Mouse (Mus musculus) liver, embryonic 15.5 days (tissue): ENCODE measurements around the gene Cdkl4. TPM values are rescaled to one million over a fixed set of nuclear protein-coding genes. Genes with fewer than 3 reads are reported as not detected.
"Not testable (repeated sequence)": the region's sequence is repeated elsewhere in the genome, so short reads cannot be mapped to it uniquely, and the experiment has no call there.

Experiments
- ATAC-seq: fragments of 200-750 bp; cut with Nextera tagmentation; 2 replicates; pipeline ENCODE4 v1.8.0; 2017; ENCODE audit warnings: moderate number of reproducible peaks, mild to moderate bottlenecking, moderate library complexity; ENCODE audit not compliant: insufficient read depth
- H3K27ac ChIP-seq: fragments of 300-500 bp; sonication (generic); replicated peaks from 2 replicates; pipeline ENCODE4 v1.5.1; 2015; ENCODE audit warnings: mild to moderate bottlenecking, inconsistent platforms
- H3K27me3 ChIP-seq: fragments of 300-500 bp; sonication (generic); 2 replicates; pipeline ENCODE4 v1.6.1; 2015; ENCODE audit warnings: mild to moderate bottlenecking, inconsistent platforms
- H3K36me3 ChIP-seq: fragments of 300-500 bp; sonication (generic); replicated peaks from 2 replicates; pipeline ENCODE4 v1.6.1; 2015; ENCODE audit warnings: moderate library complexity, mild to moderate bottlenecking, inconsistent platforms
- H3K4me1 ChIP-seq: fragments of 300-500 bp; sonication (generic); replicated peaks from 2 replicates; pipeline ENCODE4 v1.6.1; 2015; ENCODE audit warnings: inconsistent platforms
- H3K4me2 ChIP-seq: fragments of 300-500 bp; sonication (generic); 2 replicates; pipeline ENCODE4 v1.6.1; 2015; ENCODE audit warnings: moderate library complexity, mild to moderate bottlenecking, inconsistent platforms
- H3K4me3 ChIP-seq: fragments of 300-500 bp; sonication (generic); replicated peaks from 2 replicates; pipeline ENCODE4 v1.5.1; 2015; ENCODE audit warnings: mild to moderate bottlenecking, inconsistent platforms
- H3K9ac ChIP-seq: fragments of 300-500 bp; sonication (generic); 2 replicates; pipeline ENCODE4 v1.6.1; 2015; ENCODE audit warnings: moderate library complexity, mild to moderate bottlenecking, inconsistent platforms
- H3K9me3 ChIP-seq: fragments of 300-500 bp; sonication (generic); replicated peaks from 2 replicates; pipeline ENCODE4 v1.6.1; 2016; ENCODE audit warnings: inconsistent platforms
- WGBS: fragments of 180-500 bp; shearing (Covaris S2); methylation state at CpG from one replicate; pipeline ENCODE4 v1.1.7; 2015; ENCODE audit warnings: mixed read lengths; ENCODE audit not compliant: insufficient replicate concordance; 5-methylcytosine and 5-hydroxymethylcytosine counted together
- polyA plus RNA-seq: library from polyadenylated mRNA; unstranded; fragments of >200 nt; fragmentation: Nextera tagmentation; extraction: Ambion mirVana; gene quantifications from 2 replicates; pipeline ENCODE4 v1.2.1, GENCODE M21; 2015

The Cdkl4 gene
- polyA plus RNA-seq, 1 experiment from 2014 or later = 0.20 TPM

- Histone ChIP-seq H3K27me3 (no peaks in the 10 kb centered on the region; the same call in 1 of the 2 replicates), H3K4me3 (no peak overlapping the region), H3K27ac (no peak overlapping the region), H3K36me3 (peaks cover 9% of the 10 kb centered on the region; the same call in 1 of the 2 replicates), H3K4me2 (no peak overlapping the region), H3K4me1 (0 out of 2 replicates have a peak, but pooled peaks cover 3% of the 10 kb centered on the region), H3K9ac (no peak overlapping the region), H3K9me3 (no peaks in the 10 kb centered on the region)
- ATAC-seq = no peak
- 80% methylated on average over 9 of the region's 9 CpGs for WGBS
Measured at GRCm38 (mm10) chr17:80579089-80579488, 1.5 kb upstream of the Cdkl4 start.

GRCm38 (mm10) chr17:80578041-80578440 lies 428 bp upstream of the Cdkl4 start:
- Histone ChIP-seq H3K9ac (no peak overlapping the region), H3K27ac (no peak overlapping the region), H3K4me1 (0 out of 2 replicates have a peak, but pooled peaks cover 3% of the 10 kb centered on the region), H3K36me3 (no peaks in the 10 kb centered on the region), H3K4me3 (no peak overlapping the region), H3K4me2 (no peak overlapping the region), H3K9me3 (no peaks in the 10 kb centered on the region), H3K27me3 (no peaks in the 10 kb centered on the region; the same call in 1 of the 2 replicates)
- ATAC-seq = no peak
- 85% methylated on average over 1 of the region's 1 CpGs for WGBS

DNA sequence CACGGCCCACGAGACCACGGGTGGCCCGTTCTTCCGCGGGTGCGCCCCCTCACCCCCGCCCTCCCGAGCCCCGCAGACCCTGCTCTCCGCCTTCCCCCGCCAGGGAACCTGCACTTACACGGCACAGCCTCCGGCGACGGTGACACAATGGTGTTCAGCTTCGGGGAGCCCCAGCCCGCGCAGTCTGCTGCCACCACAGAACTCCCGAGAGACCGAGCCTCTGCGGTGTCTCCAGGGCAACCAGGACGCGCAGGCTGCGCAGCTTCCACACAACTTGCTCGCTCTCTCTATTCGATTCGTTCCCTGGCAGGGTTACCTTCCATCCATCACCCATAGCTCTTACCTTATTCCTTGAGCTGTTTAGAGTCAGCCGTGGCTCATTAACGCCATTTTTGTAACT lies 399 bp downstream of the Cdkl4 start:
- H3K9ac ChIP-seq = no peak overlapping the region
- WGBS = 2% methylated on average over 30 of the region's 30 CpGs

GRCm38 (mm10) chr17:80575008-80575407 lies 2.6 kb downstream of the Cdkl4 start:
- Histone ChIP-seq H3K4me1 (0 out of 2 replicates have a peak, but pooled peaks cover 3% of the 10 kb centered on the region), H3K4me2 (no peak overlapping the region), H3K4me3 (no peak overlapping the region), H3K27ac (no peak overlapping the region), H3K27me3 (no peaks in the 10 kb centered on the region; the same call in 1 of the 2 replicates), H3K9me3 (no peaks in the 10 kb centered on the region), H3K9ac (no peak overlapping the region), H3K36me3 (no peaks in the 10 kb centered on the region)
- 40% methylated on average over 7 of the region's 7 CpGs for WGBS
- ATAC-seq = no peak

More for the DNA sequence above, 399 bp downstream of the Cdkl4 start:
- no peak for ATAC-seq
- peak overlapping the region; percentile 39 for H3K4me3 ChIP-seq
- no peak overlapping the region for H3K27ac ChIP-seq
- peak overlapping the region; percentile 67 for H3K4me2 ChIP-seq
- H3K27me3 ChIP-seq = no peaks in the 10 kb centered on the region; the same call in 1 of the 2 replicates
- H3K9me3 ChIP-seq = no peaks in the 10 kb centered on the region
- no peaks in the 10 kb centered on the region for H3K36me3 ChIP-seq
- 0 out of 2 replicates have a peak, but pooled peaks cover 3% of the 10 kb centered on the region for H3K4me1 ChIP-seq

DNA sequence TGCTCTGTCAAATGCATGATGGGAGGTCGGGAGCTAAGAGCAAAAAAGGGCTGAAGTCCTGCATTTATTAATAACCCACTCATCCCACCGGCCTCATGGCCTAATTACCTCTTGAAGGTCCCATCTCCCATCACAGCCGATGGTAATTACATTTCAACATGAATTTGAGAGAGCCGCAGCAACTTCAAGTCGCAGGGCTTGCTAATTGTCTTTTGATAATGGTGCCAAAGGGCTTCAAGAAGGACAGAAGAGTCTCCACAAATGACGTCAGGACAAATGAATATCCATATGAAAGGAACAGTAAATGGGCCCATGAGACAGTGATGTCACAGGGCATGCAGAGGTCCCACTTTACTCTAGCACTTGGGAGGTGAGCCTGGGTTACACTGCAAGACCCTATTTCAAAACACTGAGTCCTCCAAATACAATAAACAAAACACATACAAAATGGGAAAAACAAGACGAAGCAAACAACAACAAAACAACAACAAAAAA lies 3.1 kb downstream of the Cdkl4 start:
- Histone ChIP-seq H3K27me3 (no peaks in the 10 kb centered on the region; the same call in 1 of the 2 replicates), H3K27ac (no peak overlapping the region), H3K4me1 (0 out of 2 replicates have a peak, but pooled peaks cover 3% of the 10 kb centered on the region), H3K4me2 (no peak overlapping the region), H3K9me3 (no peaks in the 10 kb centered on the region), H3K36me3 (no peaks in the 10 kb centered on the region), H3K4me3 (no peak overlapping the region), H3K9ac (no peak overlapping the region)
- 64% methylated on average over 7 of the region's 7 CpGs for WGBS
- ATAC-seq = no peak

GRCm38 (mm10) chr17:80572187-80572935 lies 5.3 kb downstream of the Cdkl4 start:
- Histone ChIP-seq H3K4me2 (no peak overlapping the region), H3K36me3 (no peaks in the 10 kb centered on the region), H3K27me3 (no peaks in the 10 kb centered on the region; the same call in 1 of the 2 replicates), H3K4me3 (no peak overlapping the region), H3K9me3 (no peaks in the 10 kb centered on the region), H3K9ac (no peak overlapping the region), H3K4me1 (0 out of 2 replicates have a peak, but pooled peaks cover 3% of the 10 kb centered on the region), H3K27ac (no peak overlapping the region)
- no peak for ATAC-seq
- 81% methylated on average over 13 of the region's 13 CpGs for WGBS

DNA sequence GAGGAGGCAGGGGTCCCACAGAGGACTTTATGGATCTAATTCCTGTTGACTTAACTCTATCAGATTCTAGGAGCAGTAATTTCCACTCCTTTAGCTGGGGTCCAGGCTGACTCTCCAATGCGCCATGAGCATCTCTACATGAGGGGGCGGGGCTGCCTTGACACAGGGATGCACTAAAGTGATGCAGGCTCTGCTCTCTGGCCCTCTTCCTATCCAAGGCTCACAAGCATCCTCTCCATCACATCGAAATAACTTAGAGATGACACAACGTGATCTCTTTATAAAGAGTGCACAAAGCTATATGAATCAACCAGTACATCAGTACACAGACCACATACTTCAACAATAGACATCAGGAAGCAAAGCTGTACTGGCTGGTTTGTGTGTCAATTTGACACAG lies 6.2 kb downstream of the Cdkl4 start:
- ATAC-seq = no peak
- Histone ChIP-seq H3K36me3 (no peaks in the 10 kb centered on the region), H3K4me3 (no peak overlapping the region), H3K4me1 (no peaks in the 10 kb centered on the region), H3K4me2 (no peak overlapping the region), H3K27ac (no peak overlapping the region), H3K27me3 (no peaks in the 10 kb centered on the region), H3K9me3 (no peaks in the 10 kb centered on the region), H3K9ac (no peak overlapping the region)
- 69% methylated on average over 4 of the region's 4 CpGs for WGBS

DNA sequence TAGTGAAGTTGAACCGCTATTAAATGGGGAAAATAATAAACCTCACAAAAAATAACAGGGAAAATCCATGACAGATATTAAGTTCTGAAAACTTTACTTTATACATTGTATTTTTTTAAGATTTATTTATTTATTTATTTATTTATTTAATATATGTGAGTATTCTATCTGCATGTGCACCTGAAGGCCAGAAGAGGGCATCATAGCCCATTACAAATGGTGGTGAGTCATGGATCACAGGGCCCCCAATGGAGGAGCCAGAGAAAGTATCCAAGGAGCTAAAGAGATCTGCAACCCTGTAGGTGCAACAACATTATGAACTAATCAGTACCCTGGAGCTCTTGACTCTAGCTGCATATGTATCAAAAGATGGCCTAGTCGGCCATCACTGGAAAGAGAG lies 7.9 kb downstream of the Cdkl4 start:
- H3K4me1 ChIP-seq, H3K4me2 ChIP-seq, H3K27me3 ChIP-seq, ATAC-seq, H3K9ac ChIP-seq, H3K4me3 ChIP-seq, H3K9me3 ChIP-seq, H3K36me3 ChIP-seq, H3K27ac ChIP-seq: not testable (repeated sequence)
- 78% methylated on average over 1 of the region's 2 CpGs for WGBS

DNA sequence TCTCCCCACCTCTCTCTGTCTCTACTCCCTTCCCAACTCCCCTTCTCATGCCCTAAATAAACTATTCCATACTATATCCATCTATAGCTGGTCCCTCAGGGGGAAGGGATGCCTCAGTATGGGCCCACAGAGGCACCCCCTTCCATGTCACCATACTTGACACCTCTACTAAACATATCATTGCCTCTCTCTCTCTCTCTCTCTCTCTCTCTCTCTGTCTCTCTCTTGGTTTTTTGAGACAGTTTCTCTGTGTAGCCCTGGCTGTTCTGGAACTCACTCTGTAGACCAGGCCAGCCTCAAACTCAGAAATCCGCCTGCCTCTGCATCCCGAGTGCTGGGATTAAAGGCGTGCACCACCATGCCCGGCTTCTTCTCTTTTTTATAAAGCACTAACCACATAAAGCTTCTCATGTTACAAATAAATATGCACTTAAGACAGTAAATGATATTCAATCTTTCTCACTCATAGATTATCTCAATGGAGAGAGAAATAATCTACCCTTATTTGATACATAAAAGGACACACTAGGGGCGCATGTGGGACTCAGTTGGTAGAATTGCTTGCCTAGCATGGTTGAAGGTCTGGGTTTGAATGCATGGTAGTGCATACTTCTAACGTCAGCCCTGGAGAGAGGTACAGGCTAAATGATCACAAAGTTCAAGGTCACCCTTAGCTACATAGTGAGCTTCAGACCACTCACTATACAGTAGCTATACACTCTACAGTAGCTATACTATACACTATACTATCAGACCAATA lies 8.6 kb downstream of the Cdkl4 start:
- 73% methylated on average over 6 of the region's 6 CpGs for WGBS

DNA sequence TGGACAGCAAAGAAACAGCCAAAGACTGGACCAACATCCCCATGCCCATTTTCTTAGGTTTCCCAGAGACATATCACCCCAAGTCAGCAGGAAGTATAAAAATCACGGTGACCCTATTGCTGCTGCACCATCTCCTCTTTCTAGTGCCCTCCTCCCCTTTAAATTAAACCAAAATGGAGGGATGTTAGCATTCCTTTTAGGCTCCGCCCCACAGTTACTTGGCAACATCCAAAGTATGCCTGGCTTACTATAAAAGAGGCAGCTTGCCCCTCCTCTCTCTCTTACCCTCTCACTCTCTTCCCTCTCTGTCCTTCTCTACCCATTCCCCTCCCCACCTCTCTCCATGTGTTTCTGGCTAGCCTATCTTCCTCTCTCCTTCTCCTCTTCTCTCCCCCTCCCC lies 9.2 kb downstream of the Cdkl4 start:
- no peaks in the 10 kb centered on the region for H3K9me3 ChIP-seq
- no peaks in the 10 kb centered on the region for H3K4me1 ChIP-seq
- H3K4me3 ChIP-seq = no peak overlapping the region
- H3K36me3 ChIP-seq = no peaks in the 10 kb centered on the region
- H3K27me3 ChIP-seq = no peaks in the 10 kb centered on the region
- WGBS = 66% methylated on average over 2 of the region's 2 CpGs
- no peak for ATAC-seq
- no peak overlapping the region for H3K9ac ChIP-seq
- H3K4me2 ChIP-seq = no peak overlapping the region
- H3K27ac ChIP-seq = no peak overlapping the region

More for the DNA sequence above, 8.6 kb downstream of the Cdkl4 start:
- no peak overlapping the region for H3K4me3 ChIP-seq
- H3K27me3 ChIP-seq = no peaks in the 10 kb centered on the region
- ATAC-seq = no peak
- H3K9me3 ChIP-seq = no peaks in the 10 kb centered on the region
- no peak overlapping the region for H3K27ac ChIP-seq
- H3K36me3 ChIP-seq = no peaks in the 10 kb centered on the region
- no peaks in the 10 kb centered on the region for H3K4me1 ChIP-seq
- no peak overlapping the region for H3K9ac ChIP-seq
- H3K4me2 ChIP-seq = no peak overlapping the region

DNA sequence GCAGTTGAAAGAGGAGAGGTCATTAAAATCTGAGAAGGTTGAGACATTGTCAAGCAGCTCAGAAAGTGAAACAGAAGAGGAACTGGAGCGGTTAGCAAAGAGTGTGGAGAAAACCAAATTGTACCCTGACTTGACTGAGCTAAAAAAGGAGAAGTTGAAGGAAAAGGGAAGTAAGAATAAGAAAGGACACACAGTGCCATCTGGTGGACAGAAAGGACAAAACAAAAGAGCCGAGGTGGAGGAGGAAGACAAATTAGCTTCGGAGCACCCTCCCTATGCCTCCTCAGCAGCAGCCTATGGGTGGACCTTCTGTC lies 13.0 kb downstream of the Cdkl4 start:
- H3K4me2 ChIP-seq = peak overlapping the region; percentile 30; the same call in 1 of the 2 replicates
- no peaks in the 10 kb centered on the region for H3K9me3 ChIP-seq
- no peaks in the 10 kb centered on the region for H3K27me3 ChIP-seq
- peak; percentile 17; the same call in 1 of the 2 replicates for ATAC-seq
- no peak overlapping the region for H3K9ac ChIP-seq
- H3K27ac ChIP-seq = peak overlapping the region; percentile 74
- H3K36me3 ChIP-seq = no peaks in the 10 kb centered on the region
- 17% methylated on average over 3 of the region's 3 CpGs for WGBS
- peaks cover 9% of the 10 kb centered on the region; the same call in 1 of the 2 replicates for H3K4me1 ChIP-seq
- H3K4me3 ChIP-seq = peak overlapping the region; percentile 28
